Mouse (Mus musculus) right cerebral cortex, postnatal 4 days (tissue): ENCODE measurements around the gene Slc9a1.

ENCODE experiments used
- DNase-seq: peaks from one replicate; pipeline ENCODE4 v3.0.0-alpha.2; 2022

The Slc9a1 gene

GRCm38 (mm10) chr4:133442194-133442593, 72.7 kb downstream of the Slc9a1 start:
- DNase-seq = no peak

- peak; percentile 22 for DNase-seq
Observed at GRCm38 (mm10) chr4:133443085-133443484, 73.6 kb downstream of the Slc9a1 start.

DNA sequence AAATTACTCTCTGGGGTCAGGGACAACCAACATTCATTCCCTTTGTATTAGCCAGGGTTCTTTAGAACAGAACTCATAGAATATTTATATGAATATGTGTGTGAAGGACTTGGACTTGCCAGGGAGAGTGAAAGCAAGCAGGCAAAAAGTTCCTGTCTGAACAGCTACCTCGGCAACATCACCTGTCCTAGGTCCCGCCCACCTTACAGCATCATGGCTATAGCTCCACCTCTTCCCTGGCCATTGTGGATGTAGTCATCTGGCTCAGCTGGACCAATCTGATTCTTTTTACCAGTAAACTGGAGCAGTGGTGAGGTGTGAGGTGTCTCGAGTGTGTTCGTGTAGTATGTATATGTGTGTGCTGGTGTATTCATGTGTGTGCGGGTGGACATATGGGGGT, 76.2 kb downstream of the Slc9a1 start:
- DNase-seq = no peak

DNA sequence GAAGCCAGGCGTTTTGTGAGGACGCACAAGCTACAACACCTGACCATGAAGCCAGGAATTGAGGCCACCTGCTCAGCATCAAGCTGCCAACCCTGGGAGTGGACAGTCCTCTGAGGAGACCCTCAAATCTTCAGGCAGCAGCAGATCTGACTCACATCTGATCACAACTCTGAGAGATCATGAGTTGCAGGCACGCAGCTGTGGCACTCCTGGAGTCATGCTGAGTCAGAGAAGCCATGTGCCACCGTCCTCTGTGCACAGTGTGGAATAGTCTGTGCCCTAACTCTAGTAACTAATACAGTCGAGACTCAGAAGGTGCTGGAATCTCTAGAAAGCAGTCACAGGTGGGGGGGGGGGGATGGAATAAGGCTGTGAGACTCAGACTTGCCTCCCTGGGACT, 77.9 kb downstream of the Slc9a1 start:
- no peak for DNase-seq

GRCm38 (mm10) chr4:133447967-133448366, 78.5 kb downstream of the Slc9a1 start:
- DNase-seq = no peak

GRCm38 (mm10) chr4:133448708-133449388, 79.3 kb downstream of the Slc9a1 start:
- DNase-seq = no peak

GRCm38 (mm10) chr4:133449726-133450125, 80.2 kb downstream of the Slc9a1 start:
- DNase-seq = peak; percentile 75

GRCm38 (mm10) chr4:133451536-133451935, 82.0 kb downstream of the Slc9a1 start:
- peak; percentile 97 for DNase-seq

GRCm38 (mm10) chr4:133452433-133452832, 82.9 kb downstream of the Slc9a1 start:
- no peak for DNase-seq

DNA sequence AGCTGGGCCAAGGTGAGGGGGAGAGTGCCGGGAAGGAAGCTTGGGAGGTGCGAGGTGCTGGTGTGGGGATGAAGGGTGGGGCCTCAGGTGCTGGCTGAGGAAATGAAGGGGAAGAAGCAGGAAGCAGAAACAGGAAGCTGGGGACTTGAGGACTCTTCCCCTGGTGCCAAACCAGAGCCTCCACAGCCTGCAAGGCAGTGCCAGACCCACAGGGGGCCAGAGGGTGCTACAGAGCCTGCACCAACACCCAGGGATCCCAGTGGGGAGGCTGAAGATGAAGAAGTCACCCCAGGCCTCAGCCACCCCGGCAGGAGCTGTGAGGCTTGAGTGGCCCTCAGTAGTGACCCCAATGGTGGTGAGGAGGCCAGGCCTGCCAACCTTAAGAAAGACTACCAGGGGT, 88.5 kb downstream of the Slc9a1 start:
- DNase-seq = no peak

- DNase-seq = no peak
Observed at GRCm38 (mm10) chr4:133460006-133460405, 90.5 kb downstream of the Slc9a1 start.

GRCm38 (mm10) chr4:133460796-133461325, 91.4 kb downstream of the Slc9a1 start:
- no peak for DNase-seq

- DNase-seq = no peak
Observed at GRCm38 (mm10) chr4:133461362-133461761, 91.9 kb downstream of the Slc9a1 start.

- no peak for DNase-seq
Observed at GRCm38 (mm10) chr4:133463184-133463583, 93.7 kb downstream of the Slc9a1 start.

DNA sequence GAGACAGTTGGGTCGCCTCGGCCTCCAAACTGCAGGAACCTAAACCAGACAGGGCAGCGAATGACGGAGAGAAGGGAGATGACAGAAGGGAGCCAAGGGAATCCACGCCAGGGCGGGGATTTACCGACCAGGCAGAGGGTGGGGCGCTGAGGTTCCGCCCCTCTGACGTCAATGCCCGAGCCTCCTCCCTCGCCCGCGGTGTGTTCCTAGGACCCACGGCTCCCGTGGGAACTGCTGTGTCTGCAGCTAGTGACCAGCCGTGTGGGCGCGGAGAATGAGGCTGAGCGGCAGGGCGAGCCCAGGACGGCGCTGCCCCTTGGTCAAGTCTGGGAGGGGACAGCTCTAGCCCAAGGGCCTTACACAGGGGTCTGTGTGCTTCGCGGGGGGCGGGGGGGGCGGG, 98.6 kb downstream of the Slc9a1 start:
- peak; percentile 58 for DNase-seq

GRCm38 (mm10) chr4:133469122-133469521, 99.6 kb downstream of the Slc9a1 start:
- no peak for DNase-seq

DNA sequence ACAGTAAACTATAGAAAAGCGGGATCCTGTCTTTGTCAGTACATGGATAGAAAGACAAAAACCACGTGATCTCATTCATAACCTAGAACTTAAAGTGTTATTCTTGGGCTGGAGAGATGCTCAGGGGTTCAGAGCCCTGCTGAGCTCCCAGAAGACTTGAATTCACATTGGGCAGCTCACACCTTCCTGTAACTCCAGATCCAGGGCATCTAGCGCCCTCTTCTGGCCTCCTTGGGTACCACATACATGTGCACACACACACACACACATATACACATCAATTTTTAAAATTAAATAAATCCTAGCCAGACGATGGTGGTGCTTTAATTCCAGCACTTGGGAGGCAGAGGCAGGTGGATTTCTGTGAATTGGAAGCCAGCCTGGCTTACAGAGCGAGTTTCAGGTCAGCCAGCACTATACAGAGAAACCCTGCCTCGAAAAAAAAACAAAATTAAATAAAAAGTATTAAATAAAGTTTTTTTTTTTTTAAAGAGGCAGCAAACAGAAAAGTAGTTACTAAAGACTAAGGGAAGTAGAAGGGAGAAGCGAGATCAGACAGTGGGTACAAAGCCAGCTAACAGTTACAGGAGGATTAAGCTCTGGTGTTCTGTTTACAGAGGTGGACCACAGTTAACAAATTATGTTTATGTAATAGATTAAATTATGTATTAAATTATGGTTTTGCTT, 101.8 kb downstream of the Slc9a1 start:
- DNase-seq = no peak
